Mouse (Mus musculus) liver, embryonic 14.5 days (tissue): Measurements from ENCODE around the gene Ube2cbp. TPM values are rescaled to one million over a fixed set of nuclear protein-coding genes. Genes with fewer than 3 reads are reported as not detected.

ENCODE experiments used
- ATAC-seq: fragments of 200-750 bp; cut with Nextera tagmentation; 2 replicates; pipeline ENCODE4 v1.8.0; 2017; ENCODE audit warnings: moderate number of reproducible peaks, mild to moderate bottlenecking, moderate library complexity; ENCODE audit not compliant: insufficient read depth
- DNase-seq, 3 experiments: peaks; one replicate each; pipeline ENCODE4 v3.0.0-alpha.2; 2012 to 2013; ENCODE audit warnings: low read depth in 3 of 3, low spot score in 3 of 3
- H3K27ac ChIP-seq: fragments of 300-500 bp; sonication (generic); 2 replicates; pipeline ENCODE4 v1.5.1; 2014; ENCODE audit warnings: moderate library complexity, mild to moderate bottlenecking, control low read depth, inconsistent platforms
- H3K27me3 ChIP-seq: fragments of 300-500 bp; sonication (generic); 2 replicates; pipeline ENCODE4 v1.6.1; 2014; ENCODE audit warnings: mild to moderate bottlenecking, low read length, moderate library complexity; ENCODE audit not compliant: control insufficient read depth, insufficient read depth
- H3K36me3 ChIP-seq: fragments of 300-500 bp; sonication (generic); replicated peaks from 2 replicates; pipeline ENCODE4 v1.6.1; 2014; ENCODE audit warnings: low read depth; ENCODE audit not compliant: control insufficient read depth, insufficient read depth
- H3K4me1 ChIP-seq, 2 experiments: fragments of 200-500 bp in 1 of 2; fragments of 300-500 bp in 1 of 2; sonication (generic) in 1 of 2; replicated peaks; 2 replicates each; pipeline ENCODE4 v1.6.1; 2012 to 2014; ENCODE audit warnings: antibody characterized with exemption in 1 of 2, inconsistent platforms in 1 of 2, low read length in 1 of 2; ENCODE audit not compliant: control insufficient read depth in 2 of 2, insufficient read depth in 2 of 2
- H3K4me2 ChIP-seq: fragments of 300-500 bp; sonication (generic); 2 replicates; pipeline ENCODE4 v1.6.1; 2014; ENCODE audit warnings: low read depth, mild to moderate bottlenecking, control low read depth, moderate library complexity
- H3K4me3 ChIP-seq, 2 experiments: fragments of 200-500 bp in 1 of 2; fragments of 300-500 bp in 1 of 2; sonication (generic) in 1 of 2; 2 replicates each; pipeline ENCODE4 v1.5.1; 2012 to 2014; ENCODE audit warnings: low read depth in 2 of 2, low read length in 2 of 2, mild to moderate bottlenecking in 2 of 2, control low read depth in 1 of 2, inconsistent platforms in 1 of 2, moderate library complexity in 1 of 2; ENCODE audit not compliant: insufficient read depth in 1 of 2
- H3K9ac ChIP-seq: fragments of 300-500 bp; sonication (generic); replicated peaks from 2 replicates; pipeline ENCODE4 v1.6.1; 2014; ENCODE audit warnings: mild to moderate bottlenecking, control low read depth, moderate library complexity
- H3K9me3 ChIP-seq: fragments of 300-500 bp; sonication (generic); 2 replicates; pipeline ENCODE4 v1.6.1; 2016; ENCODE audit warnings: low read length, mixed read lengths; ENCODE audit not compliant: control insufficient read depth
- CTCF ChIP-seq: IDR thresholded peaks from 2 replicates; pipeline ENCODE4 v1.5.1; 2016; ENCODE audit warnings: antibody characterized with exemption, low read depth, control low read depth
- EP300 ChIP-seq: IDR thresholded peaks from 2 replicates; pipeline ENCODE4 v1.6.1; 2016; ENCODE audit warnings: antibody characterized with exemption, low read depth
- WGBS: fragments of 180-500 bp; shearing (Covaris S2); extraction: QIAGEN DNeasy Blood & Tissue Kit; methylation state at CpG from one replicate; pipeline ENCODE4 v1.1.7; 2014; ENCODE audit not compliant: insufficient replicate concordance; 5-methylcytosine and 5-hydroxymethylcytosine counted together
- polyA plus RNA-seq, 2 experiments: library from polyadenylated mRNA; depleted of rRNA in 1 of 2; stranded (reverse) in 1 of 2; unstranded in 1 of 2; fragments of >200 nt; fragmentation: Nextera tagmentation in 1 of 2; extraction: Ambion mirVana in 1 of 2; gene quantifications; 2 replicates each; pipeline versions ENCODE4 v1.2.1 to v1.2.3; 2012 to 2014

Gene Ube2cbp
- polyA plus RNA-seq, 2 experiments, result 1.5 to 2.3 TPM

DNA sequence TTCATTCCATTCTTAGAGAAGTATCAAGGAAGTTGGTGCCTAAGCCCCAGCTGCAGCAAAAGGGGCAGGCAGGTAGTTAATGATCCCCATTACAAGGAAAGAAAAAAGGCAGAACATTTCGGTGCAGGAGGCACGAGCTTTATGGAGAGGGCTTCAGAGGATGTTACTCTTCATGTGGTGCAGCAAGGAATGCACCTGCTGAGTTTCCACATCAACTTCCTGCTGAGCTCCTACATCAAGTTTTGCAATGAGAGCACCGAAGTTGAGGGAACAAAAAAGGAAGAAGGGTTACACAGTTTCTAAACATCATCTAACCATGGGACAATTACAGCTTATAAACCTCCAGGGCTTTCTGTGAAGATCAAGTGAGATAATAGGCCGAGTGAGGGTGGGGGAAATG lies 156.1 kb downstream of the Ube2cbp start:
- H3K4me1 ChIP-seq, result no peaks in the 10 kb centered on the region
- H3K9me3 ChIP-seq, result no peaks in the 10 kb centered on the region
- H3K9ac ChIP-seq, result no peak overlapping the region
- H3K36me3 ChIP-seq, result no peaks in the 10 kb centered on the region
- no peak overlapping the region for H3K27ac ChIP-seq
- H3K27me3 ChIP-seq, result no peaks in the 10 kb centered on the region
- H3K4me2 ChIP-seq, result no peak overlapping the region
- 50% methylated on average over 4 of the region's 4 CpGs for WGBS
- ATAC-seq (no peak), DNase-seq (no peak)
- TF ChIP-seq CTCF (no peak), EP300 (no peak)
- no peak overlapping the region for H3K4me3 ChIP-seq

DNA sequence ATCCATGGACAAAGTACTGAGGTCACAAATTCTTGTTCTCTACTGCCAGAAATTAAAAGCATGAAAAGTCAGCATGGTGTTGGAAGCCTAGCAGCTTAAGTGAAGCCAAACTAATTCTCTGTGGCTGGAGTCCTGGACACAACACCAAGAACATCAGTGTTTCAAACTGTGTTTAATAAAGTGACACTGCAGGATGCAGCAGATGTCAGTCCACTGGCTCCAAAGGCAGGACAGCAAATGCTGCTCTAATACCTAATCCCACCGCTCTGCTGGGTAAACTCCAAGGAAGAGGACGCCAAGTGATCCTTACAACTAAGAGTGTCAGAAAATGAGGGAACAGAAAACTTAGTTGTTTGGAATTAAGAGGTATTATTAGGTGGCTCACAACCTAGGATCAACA lies 158.2 kb downstream of the Ube2cbp start:
- TF ChIP-seq CTCF (no peak), EP300 (no peak)
- ATAC-seq, result no peak
- 68% methylated on average over 2 of the region's 2 CpGs for WGBS
- Histone ChIP-seq H3K4me2 (no peak overlapping the region), H3K36me3 (no peaks in the 10 kb centered on the region), H3K9me3 (no peaks in the 10 kb centered on the region), H3K4me1 (no peaks in the 10 kb centered on the region), H3K4me3 (no peak overlapping the region), H3K27me3 (no peaks in the 10 kb centered on the region), H3K27ac (no peak overlapping the region), H3K9ac (no peak overlapping the region)
- no peak for DNase-seq

DNA sequence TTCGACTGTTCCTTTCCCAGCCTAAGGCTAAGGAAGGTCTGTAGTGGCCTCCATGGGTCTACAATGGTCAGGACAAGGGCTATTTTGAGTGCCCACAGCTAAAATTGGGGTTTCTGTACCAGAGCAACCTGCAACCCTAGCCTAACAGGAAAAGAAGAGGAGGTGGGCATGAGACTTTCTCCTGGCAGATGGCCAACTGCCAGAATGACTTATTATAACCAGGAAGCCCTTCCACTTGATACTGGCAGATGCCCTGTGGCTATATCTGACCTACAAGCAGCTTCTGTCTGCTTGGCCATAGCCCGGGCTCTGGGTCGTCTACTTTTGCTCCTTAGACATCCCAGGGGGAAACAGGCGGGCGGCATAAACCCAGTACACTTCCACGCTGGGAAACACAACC lies 163.3 kb downstream of the Ube2cbp start:
- no peaks in the 10 kb centered on the region for H3K4me1 ChIP-seq
- H3K4me3 ChIP-seq, result no peak overlapping the region
- no peak overlapping the region for H3K9ac ChIP-seq
- H3K9me3 ChIP-seq, result no peaks in the 10 kb centered on the region
- no peak overlapping the region for H3K4me2 ChIP-seq
- 31% methylated on average over 6 of the region's 6 CpGs for WGBS
- ATAC-seq (no peak), DNase-seq (no peak)
- no peaks in the 10 kb centered on the region for H3K36me3 ChIP-seq
- no peak for TF ChIP-seq EP300
- TF ChIP-seq CTCF, result no peak
- H3K27me3 ChIP-seq, result no peaks in the 10 kb centered on the region
- no peak overlapping the region for H3K27ac ChIP-seq

DNA sequence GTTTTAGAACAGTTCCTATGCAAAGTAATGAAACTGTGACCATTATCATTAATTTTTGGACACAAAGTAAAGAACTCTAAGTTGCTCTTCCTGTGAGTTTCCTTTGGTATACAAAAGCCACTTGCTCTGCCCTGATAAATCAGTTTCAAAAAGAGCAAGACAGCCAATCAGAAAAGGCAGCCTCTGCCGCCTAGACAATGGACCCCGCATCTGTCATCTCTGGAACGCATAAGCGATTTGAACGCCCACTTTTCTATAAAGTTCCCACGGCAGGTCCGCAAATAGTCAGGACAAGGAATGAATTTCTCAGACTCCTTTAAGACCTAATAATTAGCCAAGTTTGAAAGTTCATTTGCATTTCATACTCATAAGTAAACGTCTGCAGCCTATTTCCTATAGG lies 166.2 kb downstream of the Ube2cbp start:
- DNase-seq, result no peak
- H3K9me3 ChIP-seq, result no peaks in the 10 kb centered on the region
- no peaks in the 10 kb centered on the region for H3K4me1 ChIP-seq
- H3K36me3 ChIP-seq, result no peaks in the 10 kb centered on the region
- H3K4me2 ChIP-seq, result no peak overlapping the region
- no peak overlapping the region for H3K27ac ChIP-seq
- H3K4me3 ChIP-seq, result no peak overlapping the region
- no peak for ATAC-seq
- H3K27me3 ChIP-seq, result no peaks in the 10 kb centered on the region
- TF ChIP-seq CTCF (no peak), EP300 (no peak)
- 70% methylated on average over 8 of the region's 8 CpGs for WGBS
- H3K9ac ChIP-seq, result no peak overlapping the region

DNA sequence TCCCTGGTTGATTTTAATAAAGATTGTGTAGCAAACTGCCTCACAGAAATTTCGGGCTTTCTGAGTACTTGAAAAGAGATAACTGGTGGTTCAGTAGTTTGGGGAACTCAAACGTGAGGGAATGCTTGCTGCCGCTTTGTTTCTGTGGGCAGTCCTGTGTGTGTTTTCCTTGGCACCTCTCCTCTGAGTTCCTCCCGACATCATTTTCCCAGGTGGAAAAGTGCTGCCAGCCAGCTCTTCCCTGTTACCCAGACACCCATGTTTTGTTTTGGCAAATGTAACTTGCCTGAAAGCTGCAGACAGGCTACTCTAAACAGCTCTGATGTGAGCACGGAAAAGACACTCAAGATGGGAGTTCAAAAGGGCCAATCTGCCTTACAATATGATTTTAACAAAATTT lies 166.6 kb downstream of the Ube2cbp start:
- no peak for ATAC-seq
- H3K36me3 ChIP-seq, result no peaks in the 10 kb centered on the region
- 38% methylated on average over 5 of the region's 5 CpGs for WGBS
- no peaks in the 10 kb centered on the region for H3K27me3 ChIP-seq
- no peak for DNase-seq
- H3K9ac ChIP-seq, result no peak overlapping the region
- TF ChIP-seq CTCF (no peak), EP300 (no peak)
- H3K4me2 ChIP-seq, result no peak overlapping the region
- H3K27ac ChIP-seq, result no peak overlapping the region
- H3K4me1 ChIP-seq, result no peaks in the 10 kb centered on the region
- H3K4me3 ChIP-seq, result no peak overlapping the region
- H3K9me3 ChIP-seq, result no peaks in the 10 kb centered on the region
